Mouse (Mus musculus) kidney, embryonic 14.5 days (tissue): ENCODE data around the gene Fscn1. TPM values are rescaled to one million over a fixed set of nuclear protein-coding genes. Genes with fewer than 3 reads are reported as not detected.
A peak's percentile ranks its signal among the peaks of the same experiment; 100 is the strongest.

Experiments
- ATAC-seq: fragments of 200-750 bp; cut with Nextera tagmentation; 2 replicates; pipeline ENCODE4 v1.8.0; 2017; ENCODE audit warnings: moderate number of reproducible peaks, mild to moderate bottlenecking, moderate TSS enrichment, moderate library complexity; ENCODE audit not compliant: low FRiP score, low TSS enrichment
- H3K27ac ChIP-seq: fragments of 300-500 bp; sonication (generic); 2 replicates; pipeline ENCODE4 v1.5.1; 2014; ENCODE audit warnings: low read depth, mild to moderate bottlenecking, low read length, moderate library complexity, mixed read lengths
- H3K27me3 ChIP-seq: fragments of 300-500 bp; sonication (generic); 2 replicates; pipeline ENCODE4 v1.6.1; 2014; ENCODE audit warnings: mild to moderate bottlenecking, low read length; ENCODE audit not compliant: control insufficient read depth, insufficient read depth
- H3K36me3 ChIP-seq: fragments of 300-500 bp; sonication (generic); 2 replicates; pipeline ENCODE4 v1.6.1; 2014; ENCODE audit warnings: low read length, mixed read lengths; ENCODE audit not compliant: control insufficient read depth, insufficient read depth
- H3K4me1 ChIP-seq: fragments of 300-500 bp; sonication (generic); 2 replicates; pipeline ENCODE4 v1.6.1; 2014; ENCODE audit warnings: low read length, mixed read lengths; ENCODE audit not compliant: control insufficient read depth, insufficient read depth
- H3K4me2 ChIP-seq: fragments of 300-500 bp; sonication (generic); replicated peaks from 2 replicates; pipeline ENCODE4 v1.6.1; 2014; ENCODE audit warnings: low read depth, mild to moderate bottlenecking, low read length
- H3K4me3 ChIP-seq: fragments of 300-500 bp; sonication (generic); 2 replicates; pipeline ENCODE4 v1.5.1; 2014; ENCODE audit warnings: mild to moderate bottlenecking, low read length
- H3K9ac ChIP-seq: fragments of 300-500 bp; sonication (generic); 2 replicates; pipeline ENCODE4 v1.6.1; 2014; ENCODE audit warnings: low read depth, mild to moderate bottlenecking, low read length, moderate library complexity
- H3K9me3 ChIP-seq: fragments of 300-500 bp; sonication (generic); 2 replicates; pipeline ENCODE4 v1.6.1; 2016; ENCODE audit warnings: low read length; ENCODE audit not compliant: control insufficient read depth
- WGBS: fragments of 180-500 bp; shearing (Covaris S2); extraction: QIAGEN DNeasy Blood & Tissue Kit; methylation state at CpG from one replicate; pipeline ENCODE4 v1.1.7; 2014; 5-methylcytosine and 5-hydroxymethylcytosine counted together
- polyA plus RNA-seq: library from polyadenylated mRNA; unstranded; fragments of >200 nt; fragmentation: Nextera tagmentation; extraction: Ambion mirVana; gene quantifications from 2 replicates; pipeline ENCODE4 v1.2.1, GENCODE M21; 2014

Fscn1 gene
- polyA plus RNA-seq, 1 experiment from 2014 or later, result 390 TPM

- peak overlapping the region; percentile 93 for H3K27ac ChIP-seq
- peaks cover 5% of the 10 kb centered on the region; the same call in 1 of the 2 replicates for H3K36me3 ChIP-seq
- no peak overlapping the region for H3K4me2 ChIP-seq
- no peak overlapping the region for H3K4me3 ChIP-seq
- H3K27me3 ChIP-seq, result no peaks in the 10 kb centered on the region
- no peak for ATAC-seq
- no peaks in the 10 kb centered on the region for H3K9me3 ChIP-seq
- 27% methylated on average over 4 of the region's 4 CpGs for WGBS
- 0 out of 2 replicates have a peak overlapping the region, but pooled peaks have one; percentile 13 for H3K9ac ChIP-seq
- H3K4me1 ChIP-seq, result peaks cover 44% of the 10 kb centered on the region
Observed at GRCm38 (mm10) chr5:143000091-143000490, 39.9 kb downstream of the Fscn1 start.

DNA sequence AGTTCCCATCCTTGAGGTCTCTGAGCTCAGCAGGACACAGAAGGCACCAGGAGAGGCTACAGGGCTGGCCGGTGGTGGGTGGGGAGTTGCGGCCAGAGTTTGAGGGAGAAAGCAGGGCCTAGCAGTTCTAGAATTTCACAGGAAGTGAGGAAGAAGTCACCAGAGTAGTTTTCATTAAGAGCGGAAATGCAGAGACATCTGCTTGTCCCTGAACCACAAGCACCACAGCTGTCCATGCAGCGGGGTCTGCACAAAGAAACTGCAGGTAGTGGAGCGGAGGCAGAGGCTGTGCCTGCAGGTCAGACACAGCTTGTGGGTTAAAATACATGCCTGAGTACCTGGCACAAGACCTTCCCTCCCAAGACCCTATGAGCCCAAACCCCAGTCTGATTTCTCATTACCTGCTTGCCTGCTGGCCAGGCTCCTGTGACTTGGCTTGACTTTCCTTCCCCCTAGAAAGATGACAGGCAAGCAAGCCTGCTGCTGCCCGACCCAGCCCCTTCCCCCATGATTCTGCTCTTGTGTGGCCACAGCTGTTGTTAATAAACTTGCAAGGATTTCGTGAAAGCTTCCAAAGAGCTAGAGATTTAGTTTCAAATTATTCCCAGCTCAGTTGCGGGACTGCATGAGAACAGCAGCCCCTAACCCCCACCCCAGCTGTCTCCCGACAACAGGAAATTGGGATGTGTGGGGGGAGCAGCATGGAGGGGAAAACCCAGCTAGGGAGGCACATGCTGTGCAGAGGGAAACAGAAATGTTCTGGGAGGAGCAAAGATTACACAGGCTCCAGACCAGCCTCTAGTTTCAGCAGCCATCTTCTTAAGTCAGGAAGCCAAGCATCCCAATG is 40.7 kb downstream of the Fscn1 start:
- 24% methylated on average over 9 of the region's 9 CpGs for WGBS
- H3K4me3 ChIP-seq, result no peak overlapping the region
- no peaks in the 10 kb centered on the region for H3K9me3 ChIP-seq
- H3K27me3 ChIP-seq, result no peaks in the 10 kb centered on the region
- ATAC-seq, result peak; percentile 82
- peaks cover 44% of the 10 kb centered on the region for H3K4me1 ChIP-seq
- peak overlapping the region; percentile 93 for H3K27ac ChIP-seq
- peak overlapping the region; percentile 0; the same call in 1 of the 2 replicates for H3K4me2 ChIP-seq
- peaks cover 5% of the 10 kb centered on the region; the same call in 1 of the 2 replicates for H3K36me3 ChIP-seq
- peak overlapping the region; percentile 13; the same call in 1 of the 2 replicates for H3K9ac ChIP-seq

- H3K9me3 ChIP-seq, result no peaks in the 10 kb centered on the region
- no peak overlapping the region for H3K9ac ChIP-seq
- no peaks in the 10 kb centered on the region for H3K27me3 ChIP-seq
- H3K36me3 ChIP-seq, result peaks cover 34% of the 10 kb centered on the region
- no peaks in the 10 kb centered on the region for H3K4me1 ChIP-seq
- no peak overlapping the region for H3K4me3 ChIP-seq
- no peak overlapping the region for H3K27ac ChIP-seq
- ATAC-seq, result no peak
- WGBS, result 83% methylated on average over 10 of the region's 11 CpGs
- no peak overlapping the region for H3K4me2 ChIP-seq
Observed at GRCm38 (mm10) chr5:143009383-143009782, 49.2 kb downstream of the Fscn1 start.

DNA sequence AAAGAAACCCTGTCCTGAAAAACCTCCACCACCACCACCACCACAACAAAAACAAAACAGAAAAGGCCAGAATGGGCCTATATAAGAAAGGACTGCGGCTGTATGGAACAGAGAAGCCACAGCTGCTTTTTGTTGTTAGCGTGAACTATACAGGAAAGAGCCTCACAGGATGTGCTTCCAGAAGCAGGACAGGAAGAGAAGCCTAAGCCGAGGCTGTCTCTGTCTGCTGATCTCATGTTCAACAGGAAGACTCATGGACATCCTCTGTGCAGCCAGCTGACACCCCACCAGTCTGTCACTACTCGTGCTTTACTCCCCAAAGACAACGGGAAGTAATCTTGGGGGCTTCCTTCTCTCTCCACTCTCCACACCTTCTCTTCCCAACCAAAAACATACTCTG is 57.3 kb downstream of the Fscn1 start:
- Histone ChIP-seq H3K27ac (peak overlapping the region; percentile 30; the same call in 1 of the 2 replicates), H3K4me3 (no peak overlapping the region)
- WGBS, result 71% methylated on average over 5 of the region's 5 CpGs

More for the DNA sequence above, 57.3 kb downstream of the Fscn1 start:
- no peak overlapping the region for H3K4me2 ChIP-seq
- peaks cover 39% of the 10 kb centered on the region for H3K36me3 ChIP-seq
- no peaks in the 10 kb centered on the region for H3K27me3 ChIP-seq
- ATAC-seq, result no peak
- H3K4me1 ChIP-seq, result no peaks in the 10 kb centered on the region
- no peak overlapping the region for H3K9ac ChIP-seq
- H3K9me3 ChIP-seq, result no peaks in the 10 kb centered on the region

Other genes starting within 250 kb of the Fscn1 start
- gene Tnrc18, start 142.7 kb upstream of the Fscn1 start, polyA plus RNA-seq, result 32.7 and 41.1 TPM in 2 replicates
- gene Fbxl18, start 64.9 kb upstream of the Fscn1 start, polyA plus RNA-seq, result 11.7 and 14.6 TPM in 2 replicates
- gene Actb, start 53.6 kb upstream of the Fscn1 start, polyA plus RNA-seq, result 14,375 and 16,963 TPM in 2 replicates
- 28.7 and 48.3 TPM in 2 replicates for gene Rnf216, start 152.7 kb downstream of the Fscn1 start, polyA plus RNA-seq
- 0.05 TPM in 1 of 2 replicates, not detected in the other for gene Olfr718-ps1, start 187.2 kb downstream of the Fscn1 start, polyA plus RNA-seq
- gene Rbak, start 220.4 kb downstream of the Fscn1 start, polyA plus RNA-seq, result 11.3 and 16.1 TPM in 2 replicates
- gene Spdye4b, start 220.7 kb downstream of the Fscn1 start, polyA plus RNA-seq, result not detected in 2 replicates